10 mouse cellular contexts compared by ENCODE assay signal in the genomic region with DNA sequence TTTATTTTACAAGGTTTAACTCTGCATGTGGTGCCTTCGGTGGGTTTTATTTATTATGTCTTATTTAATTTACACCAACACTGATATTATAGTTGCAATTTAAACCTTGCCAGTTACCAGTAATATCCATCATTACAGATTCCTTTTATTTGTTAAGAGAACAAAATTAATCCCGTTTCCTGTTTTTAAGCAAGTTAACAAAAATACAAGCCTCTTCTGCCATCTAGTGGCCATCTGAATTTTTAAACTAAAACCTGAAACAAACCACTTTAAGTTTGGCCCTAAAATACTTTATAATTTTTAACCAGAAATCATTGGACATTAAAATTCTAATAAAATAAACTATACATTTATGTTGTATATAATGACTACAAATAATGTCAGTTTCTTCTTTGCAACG.
DNase-seq lines count a peak whose midpoint lies in the region; ATAC-seq and TF ChIP-seq lines count a peak whose summit lies in the region.
"Had no signal": no experiment of that assay in that cellular context is flagged by ENCODE, and none has a peak within 500 bp of the region (broad histone marks: within the 10 kb centered on the region; RNA-seq: fewer than 3 reads in every experiment).

No protein-coding gene starts in this region.

- intact Hi-C loops in heart, postnatal 25 days (cut with DNase I) = no loop called here

- no peak overlapping the region for H3K27ac ChIP-seq in layer of hippocampus, adult 2 months
- H3K27ac ChIP-seq: liver, embryonic 15.5 days had no signal

- no peak for ATAC-seq in activated CD4-positive, CD25-positive, alpha-beta regulatory T cell, adult 4 months

- TF ChIP-seq CTCF in layer of hippocampus, adult 2 months (conservative IDR thresholded peaks at IDR 0.05) = peak; percentile 84

- peak in 1 of 2 experiments; percentile 20 for DNase-seq in layer of hippocampus, adult 2 months (ENCODE audit: low spot score in 2 of 2)
- no peak for DNase-seq in layer of hippocampus, postnatal 36 days
- DNase-seq in ES-CJ7 (ENCODE audit: low read depth, low spot score) (peak; percentile 28), adipocyte (ENCODE audit: low spot score) (peak; percentile 72)
- peak; percentile 12 for DNase-seq in lung, postnatal 25 days (ENCODE audit: low spot score)
- no peak for DNase-seq in testis, postnatal 14 days (ENCODE audit: low spot score)
- no peak for DNase-seq in heart, postnatal 25 days (ENCODE audit: low spot score)
- DNase-seq: cerebellum, postnatal 25 days had no signal

- no peak overlapping the region for H3K4me3 ChIP-seq in layer of hippocampus, adult 2 months
- H3K4me3 ChIP-seq: liver, embryonic 15.5 days had no signal

Comparison
In these comparisons a context has a peak if more than half of its experiments do, and no peak if none do; other contexts are left out.
1. DNase-seq: peak in ES-CJ7 (single experiment), adipocyte (single experiment) and lung, postnatal 25 days (single experiment); none in layer of hippocampus, postnatal 36 days (0 of 2), testis, postnatal 14 days (single experiment) and heart, postnatal 25 days (single experiment).